Mouse (Mus musculus) hindbrain, embryonic 14.5 days (tissue): Measurements from ENCODE around the gene Defb22. TPM values are rescaled to one million over a fixed set of nuclear protein-coding genes. Genes with fewer than 3 reads are reported as not detected.

ENCODE experiments used
- ATAC-seq: fragments of 200-750 bp; cut with Nextera tagmentation; 2 replicates; pipeline ENCODE4 v1.8.0; 2017; ENCODE audit warnings: moderate number of reproducible peaks, mild to moderate bottlenecking, moderate TSS enrichment, moderate library complexity; ENCODE audit not compliant: low FRiP score
- DNase-seq: peaks from one replicate; pipeline ENCODE4 v3.0.0-alpha.2; 2015; ENCODE audit warnings: low spot score
- H3K27ac ChIP-seq: fragments of 300-500 bp; sonication (generic); 2 replicates; pipeline ENCODE4 v1.5.1; 2014; ENCODE audit warnings: mild to moderate bottlenecking, moderate library complexity
- H3K27me3 ChIP-seq: fragments of 300-500 bp; sonication (generic); 2 replicates; pipeline ENCODE4 v1.6.1; 2014; ENCODE audit warnings: mild to moderate bottlenecking, low read length, mixed read lengths; ENCODE audit not compliant: control insufficient read depth, insufficient read depth
- H3K36me3 ChIP-seq: fragments of 300-500 bp; sonication (generic); replicated peaks from 2 replicates; pipeline ENCODE4 v1.6.1; 2014; ENCODE audit not compliant: control insufficient read depth, insufficient read depth
- H3K4me1 ChIP-seq: fragments of 300-500 bp; sonication (generic); replicated peaks from 2 replicates; pipeline ENCODE4 v1.6.1; 2014; ENCODE audit warnings: antibody characterized with exemption, low read length, mixed read lengths; ENCODE audit not compliant: control insufficient read depth, insufficient read depth
- H3K4me2 ChIP-seq: fragments of 300-500 bp; sonication (generic); replicated peaks from 2 replicates; pipeline ENCODE4 v1.6.1; 2014; ENCODE audit warnings: mild to moderate bottlenecking, moderate library complexity
- H3K4me3 ChIP-seq: fragments of 300-500 bp; sonication (generic); replicated peaks from 2 replicates; pipeline ENCODE4 v1.5.1; 2014; ENCODE audit warnings: mild to moderate bottlenecking, low read length
- H3K9ac ChIP-seq: fragments of 300-500 bp; sonication (generic); 2 replicates; pipeline ENCODE4 v1.6.1; 2014
- H3K9me3 ChIP-seq: fragments of 300-500 bp; sonication (generic); 2 replicates; pipeline ENCODE4 v1.6.1; 2016; ENCODE audit warnings: low read length; ENCODE audit not compliant: control insufficient read depth
- WGBS: fragments of 180-500 bp; shearing (Covaris S2); extraction: QIAGEN DNeasy Blood & Tissue Kit; methylation state at CpG from one replicate; pipeline ENCODE4 v1.1.7; 2014; 5-methylcytosine and 5-hydroxymethylcytosine counted together
- polyA plus RNA-seq: library from polyadenylated mRNA; unstranded; fragments of >200 nt; fragmentation: Nextera tagmentation; extraction: Ambion mirVana; gene quantifications from 2 replicates; pipeline ENCODE4 v1.2.1, GENCODE M21; 2014

Defb22 gene
- polyA plus RNA-seq, 1 experiment from 2014 or later = not detected

DNA sequence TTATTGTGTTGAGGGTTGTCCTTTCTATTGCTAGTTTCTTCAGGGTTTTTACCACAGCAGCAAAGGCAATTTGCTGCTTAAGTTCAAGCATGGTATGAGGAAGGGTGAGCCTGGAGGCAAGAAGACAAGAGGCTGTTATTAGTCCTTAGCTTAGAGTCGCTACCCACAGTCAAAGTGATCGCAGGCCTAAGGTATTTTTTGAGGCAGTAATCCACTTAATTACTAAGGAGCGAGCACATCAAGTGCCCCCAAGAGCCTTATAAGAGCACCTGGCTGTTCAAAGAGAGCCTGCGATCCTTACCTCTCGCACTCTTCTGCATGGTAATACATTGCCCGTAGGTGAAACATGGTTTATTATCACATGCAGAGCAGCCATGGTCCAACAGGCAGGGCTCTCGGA, 8.2 kb downstream of the Defb22 start:
- H3K4me3 ChIP-seq = no peak overlapping the region
- no peaks in the 10 kb centered on the region for H3K4me1 ChIP-seq
- ATAC-seq = no peak
- no peak overlapping the region for H3K9ac ChIP-seq
- H3K4me2 ChIP-seq = no peak overlapping the region
- no peaks in the 10 kb centered on the region for H3K27me3 ChIP-seq
- DNase-seq = no peak
- H3K36me3 ChIP-seq = no peaks in the 10 kb centered on the region
- 89% methylated on average over 7 of the region's 7 CpGs for WGBS
- no peaks in the 10 kb centered on the region for H3K9me3 ChIP-seq
- H3K27ac ChIP-seq = no peak overlapping the region

DNA sequence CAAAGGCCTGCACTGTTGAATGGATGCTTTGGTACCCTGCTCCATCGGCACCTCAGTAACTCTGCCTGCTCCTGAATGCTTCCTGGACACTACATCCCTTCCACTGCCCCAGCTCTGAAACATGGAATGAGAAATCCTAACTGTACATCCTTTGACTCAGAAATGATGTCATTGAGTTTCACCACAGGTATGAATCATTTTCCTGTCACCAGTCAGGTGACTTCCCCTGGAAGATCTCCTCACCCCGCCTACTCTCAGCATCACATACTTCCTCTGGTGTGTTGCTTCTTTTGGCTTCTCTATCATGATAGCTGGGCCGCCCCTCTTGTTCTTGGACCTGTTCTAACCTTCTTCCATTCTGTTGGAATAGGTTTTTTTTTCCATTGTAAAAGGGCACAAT, 9.1 kb downstream of the Defb22 start:
- no peak overlapping the region for H3K27ac ChIP-seq
- H3K9me3 ChIP-seq = no peaks in the 10 kb centered on the region
- no peaks in the 10 kb centered on the region for H3K36me3 ChIP-seq
- no peaks in the 10 kb centered on the region for H3K4me1 ChIP-seq
- H3K4me3 ChIP-seq = no peak overlapping the region
- 90% methylated on average over 3 of the region's 3 CpGs for WGBS
- ATAC-seq = no peak
- H3K9ac ChIP-seq = no peak overlapping the region
- H3K27me3 ChIP-seq = no peaks in the 10 kb centered on the region
- no peak for DNase-seq
- no peak overlapping the region for H3K4me2 ChIP-seq

DNA sequence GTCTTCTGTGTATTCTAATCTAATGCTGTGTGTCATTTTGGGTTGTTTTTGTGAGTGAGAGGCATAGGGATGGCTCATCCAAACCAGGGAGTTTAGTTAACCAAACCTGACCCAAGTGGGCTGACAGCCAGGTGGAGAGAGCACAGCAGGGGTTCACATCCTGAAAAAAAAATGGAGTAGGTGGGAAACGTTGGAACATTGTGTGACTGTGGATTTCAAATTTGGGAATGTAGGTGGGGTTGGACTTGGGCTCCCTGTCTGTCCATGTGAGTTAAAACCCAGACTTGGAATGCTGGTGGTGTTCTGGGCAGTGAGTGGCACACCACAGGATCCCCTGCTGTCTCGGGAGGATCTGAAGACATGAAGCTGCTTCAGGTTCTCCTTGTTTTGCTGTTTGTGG, 13.2 kb downstream of the Defb22 start, which contains the start of gene Defb20:
Gene Defb20 (plus strand): TSS at position 301 of the 400 bp plus-strand sequence.
- 76% methylated on average over 2 of the region's 2 CpGs for WGBS
- DNase-seq = no peak

DNA sequence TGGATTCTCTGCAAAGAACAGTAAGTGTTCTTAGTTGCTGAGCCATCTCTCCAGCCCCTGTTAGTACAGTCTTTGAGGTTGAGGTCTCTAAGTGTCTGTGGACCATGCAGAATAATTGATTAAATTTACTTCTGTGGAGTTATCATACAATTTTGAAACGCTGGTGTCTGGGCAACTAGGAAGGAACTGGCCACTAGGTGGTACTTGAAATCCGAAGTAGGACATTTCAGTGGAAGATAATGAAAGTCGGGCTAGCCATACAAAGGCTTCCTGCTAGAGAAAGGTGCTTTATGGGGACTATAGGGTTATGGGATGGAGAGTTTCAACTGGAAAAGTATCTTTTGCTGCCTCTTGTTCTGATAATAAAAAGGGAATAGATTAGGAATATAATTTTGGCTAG, 17.5 kb downstream of the Defb22 start:
- H3K4me2 ChIP-seq = no peak overlapping the region
- no peak for ATAC-seq
- no peak overlapping the region for H3K27ac ChIP-seq
- DNase-seq = no peak
- no peaks in the 10 kb centered on the region for H3K36me3 ChIP-seq
- no peak overlapping the region for H3K9ac ChIP-seq
- H3K4me3 ChIP-seq = no peak overlapping the region
- no peaks in the 10 kb centered on the region for H3K9me3 ChIP-seq
- 28% methylated on average over 3 of the region's 3 CpGs for WGBS
- H3K4me1 ChIP-seq = no peaks in the 10 kb centered on the region
- no peaks in the 10 kb centered on the region for H3K27me3 ChIP-seq

More for the DNA sequence above, 13.2 kb downstream of the Defb22 start, which contains the start of gene Defb20:
- Histone ChIP-seq H3K27ac (no peak within 1 kb of the TSS), H3K27me3 (no peaks in the 10 kb centered on the region), H3K4me1 (no peaks in the 10 kb centered on the region), H3K4me2 (no peak within 1 kb of the TSS), H3K36me3 (no peaks in the 10 kb centered on the region), H3K4me3 (no peak within 1 kb of the TSS), H3K9me3 (no peaks in the 10 kb centered on the region), H3K9ac (no peak within 1 kb of the TSS)
- no peak for ATAC-seq

DNA sequence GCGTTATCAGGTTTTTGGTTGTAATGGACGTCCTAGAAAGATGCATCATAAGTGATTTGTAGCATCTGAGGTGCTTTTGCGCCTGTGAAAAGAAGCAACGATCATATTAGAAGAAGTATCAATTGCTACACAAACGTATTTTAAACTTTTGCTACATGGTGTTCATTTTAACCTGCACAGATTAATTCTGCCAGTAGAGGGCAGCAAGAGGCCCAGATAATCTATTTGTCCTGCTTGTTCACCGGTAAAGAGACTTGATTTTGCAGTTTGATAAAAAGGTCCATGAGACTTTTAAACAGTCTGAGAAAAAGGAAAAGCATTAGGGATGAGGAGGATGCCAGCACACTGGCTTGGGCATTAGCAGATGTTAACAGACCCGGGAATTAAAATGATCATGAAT, 19.0 kb downstream of the Defb22 start:
- Histone ChIP-seq H3K27me3 (no peaks in the 10 kb centered on the region), H3K4me1 (no peaks in the 10 kb centered on the region), H3K4me2 (no peak overlapping the region), H3K9me3 (no peaks in the 10 kb centered on the region), H3K27ac (no peak overlapping the region), H3K9ac (no peak overlapping the region), H3K4me3 (no peak overlapping the region), H3K36me3 (no peaks in the 10 kb centered on the region)
- peak; percentile 81 for DNase-seq
- 35% methylated on average over 7 of the region's 7 CpGs for WGBS
- ATAC-seq = no peak

DNA sequence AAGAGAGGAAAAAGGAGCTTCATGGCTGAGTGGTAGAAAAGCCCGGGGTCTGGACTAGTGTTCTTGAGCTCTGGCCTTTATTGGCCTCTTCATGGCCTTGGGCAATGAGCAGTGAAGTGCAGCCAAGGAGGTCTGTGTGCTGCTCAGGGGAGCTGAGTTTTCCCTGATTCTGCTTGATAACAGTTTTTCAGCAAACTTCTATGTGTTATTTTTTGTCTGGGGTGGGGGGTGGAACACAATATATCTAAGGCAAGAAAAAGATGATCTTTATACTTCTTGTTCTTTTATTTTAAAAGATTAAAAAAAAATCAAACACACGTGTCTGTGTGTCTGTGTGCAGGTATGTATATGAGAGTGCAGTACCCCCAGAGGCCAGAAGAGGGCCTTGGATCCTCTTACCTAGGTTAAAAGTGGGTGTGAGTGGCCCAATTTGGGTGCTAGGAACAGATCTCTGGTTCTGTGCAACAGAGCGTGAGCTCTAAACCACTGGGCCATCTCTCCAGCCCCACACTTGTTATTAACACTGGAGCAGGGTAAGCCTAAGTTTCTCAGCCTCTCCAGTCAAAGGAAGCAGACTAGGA, 25.3 kb downstream of the Defb22 start, which contains the start of gene Defb23:
Gene Defb23 (minus strand): TSS at position 51 of the 581 bp plus-strand sequence.
- no peak within 1 kb of the TSS for H3K9ac ChIP-seq
- H3K27ac ChIP-seq = no peak within 1 kb of the TSS
- no peak within 1 kb of the TSS for H3K4me3 ChIP-seq
- no peaks in the 10 kb centered on the region for H3K4me1 ChIP-seq
- no peak for ATAC-seq
- no peak for DNase-seq
- H3K4me2 ChIP-seq = no peak within 1 kb of the TSS
- H3K9me3 ChIP-seq = no peaks in the 10 kb centered on the region
- no peaks in the 10 kb centered on the region for H3K27me3 ChIP-seq
- no peaks in the 10 kb centered on the region for H3K36me3 ChIP-seq
- WGBS = 91% methylated on average over 3 of the region's 3 CpGs

DNA sequence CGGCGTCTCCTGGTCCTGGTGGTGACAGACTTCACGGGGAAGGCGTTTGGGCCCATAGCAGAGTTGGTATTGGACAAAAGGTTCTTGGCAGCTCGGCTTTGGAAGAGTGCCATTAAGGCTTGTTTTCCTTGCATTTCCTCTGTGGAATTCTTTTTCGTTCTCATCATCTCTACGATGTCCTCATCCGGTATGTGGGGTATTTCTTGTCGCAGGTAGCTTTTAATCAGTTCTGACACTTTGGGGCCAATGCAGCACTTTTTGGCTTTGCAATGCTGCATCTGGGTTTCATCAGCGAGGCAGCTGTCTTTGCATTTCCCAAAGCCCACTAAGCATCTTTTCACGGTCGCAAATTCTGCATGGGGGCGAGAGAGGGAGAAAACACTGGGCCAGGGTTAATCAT, 30.7 kb downstream of the Defb22 start:
- H3K27me3 ChIP-seq = no peaks in the 10 kb centered on the region
- H3K4me3 ChIP-seq = no peak overlapping the region
- DNase-seq (no peak), ATAC-seq (no peak)
- H3K27ac ChIP-seq = no peak overlapping the region
- H3K36me3 ChIP-seq = no peaks in the 10 kb centered on the region
- H3K4me1 ChIP-seq = no peaks in the 10 kb centered on the region
- no peak overlapping the region for H3K4me2 ChIP-seq
- H3K9me3 ChIP-seq = no peaks in the 10 kb centered on the region
- 61% methylated on average over 13 of the region's 13 CpGs for WGBS
- no peak overlapping the region for H3K9ac ChIP-seq

DNA sequence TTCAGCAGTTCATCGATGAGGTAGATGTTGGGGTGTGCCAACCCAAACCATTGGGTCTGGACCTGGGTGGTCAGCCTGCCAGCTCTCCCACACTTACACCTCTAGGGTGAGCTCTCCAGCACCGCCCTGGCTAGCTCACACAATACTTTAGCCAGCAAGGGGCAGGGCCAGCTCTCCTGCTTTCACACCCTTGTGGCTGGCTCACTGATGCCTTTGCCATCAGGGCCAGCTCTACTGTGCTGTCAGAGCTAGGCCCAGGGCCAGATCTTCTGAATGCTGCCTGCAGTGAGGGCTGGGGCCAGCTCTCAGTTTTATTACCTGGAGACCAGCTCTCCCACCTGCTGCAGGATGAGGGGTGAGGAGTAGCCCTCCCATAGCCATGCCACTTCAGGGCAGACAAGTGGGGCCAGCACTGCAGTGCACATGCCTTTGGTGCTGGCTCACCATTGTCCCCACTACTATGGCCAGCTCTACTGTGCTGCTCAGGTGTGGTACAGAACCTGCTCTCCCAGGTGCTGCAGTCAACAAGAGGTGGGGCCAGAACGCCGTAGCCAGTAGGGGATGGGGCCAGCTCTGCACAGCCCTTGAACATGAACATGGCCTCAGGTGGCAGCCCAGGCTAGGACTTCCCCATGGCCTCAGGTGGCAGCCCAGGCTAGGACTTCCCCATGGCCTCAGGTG, 37.7 kb downstream of the Defb22 start:
- DNase-seq (no peak), ATAC-seq (no peak; the same call in 1 of the 2 replicates)
- Histone ChIP-seq H3K27me3 (no peaks in the 10 kb centered on the region), H3K27ac (no peak overlapping the region), H3K4me2 (no peak overlapping the region), H3K4me1 (no peaks in the 10 kb centered on the region), H3K36me3 (no peaks in the 10 kb centered on the region), H3K9ac (no peak overlapping the region), H3K9me3 (no peaks in the 10 kb centered on the region), H3K4me3 (no peak overlapping the region)
- WGBS = 75% methylated on average over 4 of the region's 4 CpGs

DNA sequence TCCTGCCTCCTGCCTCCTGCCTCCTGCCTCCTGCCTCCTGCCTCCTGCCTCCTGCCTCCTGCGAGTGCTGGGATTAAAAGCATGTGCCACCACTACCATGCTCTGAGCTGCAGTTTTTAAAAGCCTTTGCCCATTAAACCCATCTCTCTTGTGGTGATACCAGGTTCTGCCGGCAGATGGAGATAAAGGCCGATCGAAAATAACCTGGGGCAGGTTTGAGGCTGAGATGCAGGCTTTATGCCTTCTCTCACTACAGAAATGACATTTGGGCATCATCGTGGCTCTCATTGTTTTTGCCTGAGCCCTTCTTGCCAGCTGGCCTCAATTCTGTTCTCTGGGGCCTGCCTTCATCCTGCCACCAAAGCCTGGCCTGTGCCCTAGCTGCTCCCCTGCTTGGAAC, 39.7 kb downstream of the Defb22 start:
- no peak overlapping the region for H3K4me3 ChIP-seq
- no peak overlapping the region for H3K27ac ChIP-seq
- H3K9ac ChIP-seq = no peak overlapping the region
- no peaks in the 10 kb centered on the region for H3K27me3 ChIP-seq
- no peak overlapping the region for H3K4me2 ChIP-seq
- no peaks in the 10 kb centered on the region for H3K4me1 ChIP-seq
- no peaks in the 10 kb centered on the region for H3K9me3 ChIP-seq
- no peak for ATAC-seq
- no peaks in the 10 kb centered on the region for H3K36me3 ChIP-seq
- WGBS = 8% methylated on average over 5 of the region's 5 CpGs
- DNase-seq = peak; percentile 81
